8 mouse cellular contexts compared by ENCODE assay signal in genomic region chr5:150195514-150196210, GRCm38 (mm10).
DNase-seq lines count a peak whose midpoint lies in the region; ATAC-seq and TF ChIP-seq lines count a peak whose summit lies in the region.

No protein-coding gene starts in this region.

- ATAC-seq in hindbrain, embryonic 12.5 days (ENCODE audit: low FRiP score), result peak; percentile 63; the same call in 1 of the 2 replicates
- ATAC-seq in lung, postnatal 0 days, result peak; percentile 89

- no peak for TF ChIP-seq CTCF in lung, postnatal 0 days (IDR thresholded peaks at IDR 0.05)

- H3K4me1 ChIP-seq in hindbrain, embryonic 12.5 days, result peaks cover 10% of the 10 kb centered on the region
- no peaks in the 10 kb centered on the region for H3K4me1 ChIP-seq in lung, postnatal 0 days (ENCODE audit: insufficient read depth, low read depth, low read length)

- H3K36me3 ChIP-seq in hindbrain, embryonic 12.5 days, result 0 out of 2 replicates have a peak, but pooled peaks cover 1% of the 10 kb centered on the region
- no peaks in the 10 kb centered on the region for H3K36me3 ChIP-seq in lung, postnatal 0 days (ENCODE audit: insufficient read depth, low read length)

- DNase-seq in NIH3T3 (ENCODE audit: low read depth), result peak; percentile 8
- DNase-seq in cerebellum, postnatal 25 days, result peak; percentile 74 to 87
- DNase-seq in frontal cortex, postnatal 14 days (ENCODE audit: low spot score in 2 of 2), result peak; percentile 38 to 67
- peak; percentile 49 to 60 for DNase-seq in layer of hippocampus, postnatal 14 days (ENCODE audit: low spot score in 2 of 2)
- DNase-seq in lung, postnatal 0 days (ENCODE audit: low spot score), result peak; percentile 91
- peak; percentile 57 for DNase-seq in ovary, postnatal 14 days (ENCODE audit: low spot score)
- DNase-seq in urinary bladder, postnatal 10 days (ENCODE audit: low spot score), result peak; percentile 24

- peak; percentile 63; the same call in 1 of the 2 replicates for TF ChIP-seq EP300 in lung, postnatal 0 days (IDR thresholded peaks at IDR 0.05)

- peak overlapping the region; percentile 50 for H3K9ac ChIP-seq in hindbrain, embryonic 12.5 days
- H3K9ac ChIP-seq in lung, postnatal 0 days (replicated peaks; ENCODE audit: low read depth), result peak overlapping the region; percentile 17; the same call in 1 of the 2 replicates

- H3K27ac ChIP-seq in hindbrain, embryonic 12.5 days, result no peak overlapping the region
- H3K27ac ChIP-seq in lung, postnatal 0 days (ENCODE audit: low read length), result no peak overlapping the region

- 6% methylated on average over 22 of the region's 22 CpGs for WGBS in hindbrain, embryonic 12.5 days
- WGBS in lung, postnatal 0 days, result 2% methylated on average over 22 of the region's 22 CpGs

- peak overlapping the region; percentile 74 for H3K4me2 ChIP-seq in hindbrain, embryonic 12.5 days (replicated peaks)
- H3K4me2 ChIP-seq in lung, postnatal 0 days (replicated peaks; ENCODE audit: low read depth, low read length), result peak overlapping the region; percentile 59

- H3K4me3 ChIP-seq in hindbrain, embryonic 12.5 days, result peak overlapping the region; percentile 31
- H3K4me3 ChIP-seq in lung, postnatal 0 days (ENCODE audit: low read depth, low read length), result peak overlapping the region; percentile 43

- H3K9me3 ChIP-seq in hindbrain, embryonic 12.5 days (replicated peaks), result peaks cover 4% of the 10 kb centered on the region
- H3K9me3 ChIP-seq in lung, postnatal 0 days (ENCODE audit: low read length), result no peaks in the 10 kb centered on the region

- peaks cover 6% of the 10 kb centered on the region; the same call in 1 of the 2 replicates for H3K27me3 ChIP-seq in hindbrain, embryonic 12.5 days
- H3K27me3 ChIP-seq in lung, postnatal 0 days (replicated peaks; ENCODE audit: insufficient read depth, low read length), result no peaks in the 10 kb centered on the region

Comparison
In these comparisons a context has a peak if more than half of its experiments do, and no peak if none do; other contexts are left out.
1. DNase-seq: peak in every context shown above with its lines; median percentile 91 in lung, postnatal 0 days; 80 in cerebellum, postnatal 25 days; 57 in ovary, postnatal 14 days; 54 in layer of hippocampus, postnatal 14 days; 52 in frontal cortex, postnatal 14 days; 24 in urinary bladder, postnatal 10 days; 8 in NIH3T3.